Mouse (Mus musculus): ENCODE data around the gene Kmt5b. TPM values are rescaled to one million over a fixed set of nuclear protein-coding genes. Genes with fewer than 3 reads are reported as not detected.

Kmt5b gene
- total RNA-seq, 2 experiments from 2014 or later = 40.3 to 47.9 TPM

- DNase-seq (ENCODE audit: low spot score in 2 of 2) = no peak
Observed at GRCm38 (mm10) chr19:3840685-3841084, 73.5 kb downstream of the Kmt5b start.

- DNase-seq (ENCODE audit: low spot score in 2 of 2) = no peak
Observed at GRCm38 (mm10) chr19:3842359-3843148, 75.3 kb downstream of the Kmt5b start.

GRCm38 (mm10) chr19:3843629-3844028 lies 76.4 kb downstream of the Kmt5b start:
- DNase-seq (ENCODE audit: low spot score in 2 of 2) = no peak

- no peak for DNase-seq (ENCODE audit: low spot score in 2 of 2)
Observed at GRCm38 (mm10) chr19:3844836-3845235, 77.6 kb downstream of the Kmt5b start.

- DNase-seq (ENCODE audit: low spot score in 2 of 2) = no peak
Observed at GRCm38 (mm10) chr19:3845339-3845738, 78.1 kb downstream of the Kmt5b start.

GRCm38 (mm10) chr19:3845803-3846406 lies 78.7 kb downstream of the Kmt5b start:
- DNase-seq (ENCODE audit: low spot score in 2 of 2) = no peak

- no peak for DNase-seq (ENCODE audit: low spot score in 2 of 2)
Observed at GRCm38 (mm10) chr19:3846676-3847604, 79.7 kb downstream of the Kmt5b start.

GRCm38 (mm10) chr19:3847711-3848110 lies 80.5 kb downstream of the Kmt5b start:
- no peak for DNase-seq (ENCODE audit: low spot score in 2 of 2)

- no peak for DNase-seq (ENCODE audit: low spot score in 2 of 2)
Observed at GRCm38 (mm10) chr19:3848207-3848808, 81.1 kb downstream of the Kmt5b start.

GRCm38 (mm10) chr19:3849251-3849650 lies 82.0 kb downstream of the Kmt5b start:
- DNase-seq (ENCODE audit: low spot score in 2 of 2) = no peak

- DNase-seq (ENCODE audit: low spot score in 2 of 2) = no peak
Observed at GRCm38 (mm10) chr19:3850076-3850475, 82.9 kb downstream of the Kmt5b start.

GRCm38 (mm10) chr19:3850847-3851469 lies 83.7 kb downstream of the Kmt5b start:
- DNase-seq (ENCODE audit: low spot score in 2 of 2) = peak; percentile 68 to 73

- peak; percentile 98 for DNase-seq (ENCODE audit: low spot score in 2 of 2)
Observed at GRCm38 (mm10) chr19:3851502-3851962, 84.3 kb downstream of the Kmt5b start, which contains the start of gene Chka. TSS of gene Chka (plus strand) at chr19:3851773.

GRCm38 (mm10) chr19:3851979-3852681 lies 84.9 kb downstream of the Kmt5b start:
- DNase-seq (ENCODE audit: low spot score in 2 of 2) = peak; percentile 64 to 65

GRCm38 (mm10) chr19:3853121-3853520 lies 85.9 kb downstream of the Kmt5b start:
- DNase-seq (ENCODE audit: low spot score in 2 of 2) = no peak

- DNase-seq (ENCODE audit: low spot score in 2 of 2) = no peak
Observed at GRCm38 (mm10) chr19:3853891-3854290, 86.7 kb downstream of the Kmt5b start.

- no peak for DNase-seq (ENCODE audit: low spot score in 2 of 2)
Observed at GRCm38 (mm10) chr19:3855091-3855490, 87.9 kb downstream of the Kmt5b start.

- DNase-seq (ENCODE audit: low spot score in 2 of 2) = no peak
Observed at GRCm38 (mm10) chr19:3855601-3856000, 88.4 kb downstream of the Kmt5b start.

GRCm38 (mm10) chr19:3857220-3857619 lies 90.0 kb downstream of the Kmt5b start:
- DNase-seq (ENCODE audit: low spot score in 2 of 2) = no peak

- no peak for DNase-seq (ENCODE audit: low spot score in 2 of 2)
Observed at GRCm38 (mm10) chr19:3862713-3863112, 95.5 kb downstream of the Kmt5b start.

All from adrenal gland, adult 18-20 months (tissue).